Mouse (Mus musculus) hindbrain, embryonic 12.5 days (tissue): ENCODE results near the gene Bcas3. TPM values are rescaled to one million over a fixed set of nuclear protein-coding genes. Genes with fewer than 3 reads are reported as not detected.

Source experiments
- ATAC-seq: fragments of 200-750 bp; cut with Nextera tagmentation; 2 replicates; pipeline ENCODE4 v1.8.0; 2017; ENCODE audit warnings: moderate TSS enrichment; ENCODE audit not compliant: low FRiP score
- H3K27ac ChIP-seq: fragments of 300-500 bp; sonication (generic); 2 replicates; pipeline ENCODE4 v1.5.1; 2016; ENCODE audit warnings: mild to moderate bottlenecking
- H3K27me3 ChIP-seq: fragments of 300-500 bp; sonication (generic); 2 replicates; pipeline ENCODE4 v1.6.1; 2016; ENCODE audit warnings: mild to moderate bottlenecking
- H3K36me3 ChIP-seq: fragments of 300-500 bp; sonication (generic); 2 replicates; pipeline ENCODE4 v1.6.1; 2016; ENCODE audit warnings: mild to moderate bottlenecking
- H3K4me1 ChIP-seq: fragments of 300-500 bp; sonication (generic); 2 replicates; pipeline ENCODE4 v1.6.1; 2016
- H3K4me2 ChIP-seq: fragments of 300-500 bp; sonication (generic); replicated peaks from 2 replicates; pipeline ENCODE4 v1.6.1; 2016; ENCODE audit warnings: mild to moderate bottlenecking
- H3K4me3 ChIP-seq: fragments of 300-500 bp; sonication (generic); 2 replicates; pipeline ENCODE4 v1.5.1; 2016; ENCODE audit warnings: mild to moderate bottlenecking
- H3K9ac ChIP-seq: fragments of 300-500 bp; sonication (generic); 2 replicates; pipeline ENCODE4 v1.6.1; 2016; ENCODE audit warnings: mild to moderate bottlenecking, moderate library complexity
- H3K9me3 ChIP-seq: fragments of 300-500 bp; sonication (generic); replicated peaks from 2 replicates; pipeline ENCODE4 v1.6.1; 2016; ENCODE audit warnings: mild to moderate bottlenecking
- WGBS: fragments of 180-500 bp; shearing (Covaris S2); methylation state at CpG from one replicate; pipeline ENCODE4 v1.1.7; 2016; 5-methylcytosine and 5-hydroxymethylcytosine counted together
- microRNA-seq: library from miRNA; unstranded; fragments of <30 nt; microRNA quantifications from one replicate; pipeline ENCODE4, GENCODE M21; 2017
- polyA plus RNA-seq: library from polyadenylated mRNA; unstranded; fragments of >200 nt; fragmentation: Nextera tagmentation; extraction: Ambion mirVana; gene quantifications from 2 replicates; pipeline ENCODE4 v1.2.1, GENCODE M21; 2016

The Bcas3 gene
- polyA plus RNA-seq, 1 experiment from 2014 or later, result 33.9 TPM

GRCm38 (mm10) chr11:85845921-85846320 lies 493.0 kb downstream of the Bcas3 start:
- Histone ChIP-seq H3K4me3 (no peak overlapping the region), H3K27ac (no peak overlapping the region), H3K4me2 (no peak overlapping the region), H3K27me3 (peaks cover 81% of the 10 kb centered on the region), H3K9ac (no peak overlapping the region), H3K9me3 (no peaks in the 10 kb centered on the region), H3K36me3 (no peaks in the 10 kb centered on the region), H3K4me1 (peaks cover 32% of the 10 kb centered on the region)
- ATAC-seq, result no peak
- WGBS, result 48% methylated on average over 5 of the region's 5 CpGs

- no peak for ATAC-seq
- H3K27me3 ChIP-seq, result peaks cover 78% of the 10 kb centered on the region
- H3K9ac ChIP-seq, result no peak overlapping the region
- H3K4me3 ChIP-seq, result no peak overlapping the region
- H3K4me2 ChIP-seq, result no peak overlapping the region
- no peaks in the 10 kb centered on the region for H3K9me3 ChIP-seq
- peaks cover 31% of the 10 kb centered on the region for H3K4me1 ChIP-seq
- no peaks in the 10 kb centered on the region for H3K36me3 ChIP-seq
- WGBS, result 40% methylated on average over 4 of the region's 4 CpGs
- H3K27ac ChIP-seq, result no peak overlapping the region
These were observed 493.5 kb downstream of the Bcas3 start for GRCm38 (mm10) chr11:85846509-85846908.

GRCm38 (mm10) chr11:85849037-85849436 lies 496.1 kb downstream of the Bcas3 start:
- ATAC-seq, result peak; percentile 69
- H3K36me3 ChIP-seq, result no peaks in the 10 kb centered on the region
- peak overlapping the region; percentile 18 for H3K4me3 ChIP-seq
- H3K4me1 ChIP-seq, result peaks cover 11% of the 10 kb centered on the region; the same call in 1 of the 2 replicates
- peaks cover 54% of the 10 kb centered on the region for H3K27me3 ChIP-seq
- H3K27ac ChIP-seq, result no peak overlapping the region
- 2% methylated on average over 21 of the region's 21 CpGs for WGBS
- H3K9ac ChIP-seq, result no peak overlapping the region
- no peaks in the 10 kb centered on the region for H3K9me3 ChIP-seq
- H3K4me2 ChIP-seq, result peak overlapping the region; percentile 49

GRCm38 (mm10) chr11:85850233-85850632 lies 497.3 kb downstream of the Bcas3 start, which contains the start of gene Gm11444:
TSS of gene Gm11444 (minus strand) at chr11:85850333.
- Histone ChIP-seq H3K36me3 (no peaks in the 10 kb centered on the region), H3K27me3 (peaks cover 42% of the 10 kb centered on the region), H3K4me3 (no peak within 1 kb of the TSS), H3K9ac (no peak within 1 kb of the TSS), H3K9me3 (no peaks in the 10 kb centered on the region), H3K27ac (no peak within 1 kb of the TSS), H3K4me1 (0 out of 2 replicates have a peak, but pooled peaks cover 3% of the 10 kb centered on the region), H3K4me2 (peak within 1 kb of the TSS; percentile 49)
- no peak for ATAC-seq
- WGBS, result 91% methylated on average over 6 of the region's 6 CpGs

GRCm38 (mm10) chr11:85850758-85851157 lies 497.8 kb downstream of the Bcas3 start:
- Histone ChIP-seq H3K36me3 (no peaks in the 10 kb centered on the region), H3K27me3 (peaks cover 37% of the 10 kb centered on the region), H3K4me2 (no peak overlapping the region), H3K9me3 (no peaks in the 10 kb centered on the region), H3K4me1 (0 out of 2 replicates have a peak, but pooled peaks cover 3% of the 10 kb centered on the region), H3K4me3 (no peak overlapping the region), H3K9ac (no peak overlapping the region), H3K27ac (no peak overlapping the region)
- WGBS, result 35% methylated on average over 6 of the region's 6 CpGs
- no peak for ATAC-seq

GRCm38 (mm10) chr11:85857997-85858698 lies 505.2 kb downstream of the Bcas3 start:
- Histone ChIP-seq H3K4me2 (peak overlapping the region; percentile 11; the same call in 1 of the 2 replicates), H3K27ac (peak overlapping the region; percentile 60; the same call in 1 of the 2 replicates), H3K9me3 (no peaks in the 10 kb centered on the region), H3K27me3 (peaks cover 3% of the 10 kb centered on the region), H3K36me3 (no peaks in the 10 kb centered on the region), H3K9ac (no peak overlapping the region), H3K4me1 (peaks cover 11% of the 10 kb centered on the region), H3K4me3 (no peak overlapping the region)
- WGBS, result 12% methylated on average over 6 of the region's 6 CpGs
- ATAC-seq, result 0 out of 2 replicates have a peak, but pooled peaks have one; percentile 54

- peaks cover 9% of the 10 kb centered on the region for H3K27me3 ChIP-seq
- no peaks in the 10 kb centered on the region for H3K36me3 ChIP-seq
- H3K27ac ChIP-seq, result no peak overlapping the region
- ATAC-seq, result no peak
- H3K9me3 ChIP-seq, result no peaks in the 10 kb centered on the region
- H3K4me3 ChIP-seq, result no peak overlapping the region
- H3K4me2 ChIP-seq, result no peak overlapping the region
- no peaks in the 10 kb centered on the region for H3K4me1 ChIP-seq
- 37% methylated on average over 7 of the region's 7 CpGs for WGBS
- H3K9ac ChIP-seq, result no peak overlapping the region
These were observed 511.4 kb downstream of the Bcas3 start for GRCm38 (mm10) chr11:85864363-85864762.

Small RNA genes lying within 50 kb of the gene (microRNA-seq; reads per million reads assigned to microRNA genes)
- gene Mir5110, result not detected

Other genes starting within 250 kb of the Bcas3 start
- 9.7 and 11.4 TPM in 2 replicates for gene Usp32, start 213.0 kb upstream of the Bcas3 start, polyA plus RNA-seq
- gene 1700125H20Rik, start 182.8 kb upstream of the Bcas3 start, polyA plus RNA-seq, result 0.48 and 0.77 TPM in 2 replicates
- 55.3 and 56.2 TPM in 2 replicates for gene Appbp2, start 118.0 kb upstream of the Bcas3 start, polyA plus RNA-seq
- gene Ppm1d, start 41.9 kb upstream of the Bcas3 start, polyA plus RNA-seq, result 27.8 and 27.9 TPM in 2 replicates